Mouse (Mus musculus) 416B (cell line): ENCODE results near the gene Olfr801.

ENCODE experiments used
- DNase-seq: peaks from one replicate; pipeline ENCODE4 v3.0.0; 2011; ENCODE audit warnings: low read depth

Olfr801 gene

GRCm38 (mm10) chr10:129673765-129674164, at the start of gene Olfr801:
Olfr801 (minus strand) TSS chr10:129673865.
- no peak for DNase-seq

GRCm38 (mm10) chr10:129702910-129703309, 29.2 kb upstream of the Olfr801 start, which contains the start of gene Olfr804:
Olfr804 (plus strand) TSS chr10:129703210.
- DNase-seq = no peak

DNA sequence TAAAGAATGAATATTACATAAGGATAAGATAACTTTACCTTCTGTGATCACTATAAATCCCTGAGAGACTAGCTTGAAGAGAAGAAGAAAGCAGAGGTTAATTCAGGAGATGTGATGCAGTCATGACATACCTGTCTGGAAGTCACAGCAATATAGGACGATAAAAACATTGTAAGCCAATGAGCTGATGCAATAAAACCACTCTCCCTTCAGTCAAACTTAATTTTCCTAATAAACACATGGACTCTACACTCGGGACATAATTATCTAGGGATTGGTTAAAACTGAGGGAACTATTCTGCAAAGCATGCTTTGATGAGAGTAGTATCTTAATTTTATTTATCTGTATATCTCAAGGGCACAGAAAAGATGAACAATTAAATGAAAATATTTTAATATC, 20.5 kb upstream of the Olfr801 start, which contains the start of gene Olfr803:
Olfr803 (minus strand) TSS at position 101 of the 400 bp plus-strand sequence.
- DNase-seq = no peak

- no peak for DNase-seq
Observed at GRCm38 (mm10) chr10:129688069-129688468, 14.4 kb upstream of the Olfr801 start, which contains the start of gene Olfr802. Olfr802 (minus strand) TSS chr10:129688169.

DNA sequence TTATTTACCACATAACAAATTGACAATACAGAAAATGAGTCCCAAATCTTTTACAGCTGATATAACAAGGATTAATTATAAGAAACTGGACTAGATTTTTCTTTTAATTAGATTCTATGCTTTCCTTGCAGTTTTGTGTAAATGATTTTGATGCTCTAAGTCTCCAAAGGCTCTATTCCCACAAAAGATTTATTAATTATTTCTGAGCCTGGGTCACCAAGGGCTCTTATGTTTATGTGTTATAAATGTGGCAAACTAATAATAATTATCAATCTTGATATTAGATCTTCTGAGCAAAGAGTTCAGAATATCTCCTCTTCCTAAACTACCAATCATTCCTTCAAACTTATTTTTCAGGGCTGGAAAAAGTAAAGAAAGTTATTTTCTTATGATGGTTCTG, 16.3 kb downstream of the Olfr801 start, which contains the start of gene Olfr800:
Olfr800 (plus strand) TSS at position 301 of the 400 bp plus-strand sequence.
- no peak for DNase-seq

- DNase-seq = no peak
Observed at GRCm38 (mm10) chr10:129651763-129652162, 21.9 kb downstream of the Olfr801 start.

- DNase-seq = no peak
Observed at GRCm38 (mm10) chr10:129637184-129637583, 36.5 kb downstream of the Olfr801 start, which contains the start of gene Olfr799. Olfr799 (plus strand) TSS chr10:129637484.

GRCm38 (mm10) chr10:129627834-129628233, 45.8 kb downstream of the Olfr801 start, which contains the start of gene Olfr798:
Olfr798 (minus strand) TSS chr10:129627934.
- no peak for DNase-seq

- DNase-seq = no peak
Observed at GRCm38 (mm10) chr10:129623251-129623650, 50.4 kb downstream of the Olfr801 start.

- no peak for DNase-seq
Observed at GRCm38 (mm10) chr10:129621724-129622123, 51.9 kb downstream of the Olfr801 start.
